Mouse (Mus musculus) frontal cortex, adult 2 months (tissue): ENCODE data around the gene Tnni1. TPM values are rescaled to one million over a fixed set of nuclear protein-coding genes. Genes with fewer than 3 reads are reported as not detected.
A peak's percentile ranks its signal among the peaks of the same experiment; 100 is the strongest.

Source experiments
- DNase-seq, 2 experiments: peaks; one replicate each; pipeline ENCODE4 v3.0.0; 2022; ENCODE audit warnings: low spot score in 1 of 2; ENCODE audit errors: extremely low spot score in 1 of 2
- polyA plus RNA-seq: library from polyadenylated mRNA; depleted of rRNA; stranded (reverse); fragments of >200 nt; gene quantifications from 2 replicates; pipeline ENCODE4 v1.2.3, GENCODE M21; 2012

The Tnni1 gene
- polyA plus RNA-seq, 1 experiment = 10.5 TPM

- no peak for DNase-seq
These were observed 21.1 kb downstream of the Tnni1 start for GRCm38 (mm10) chr1:135800192-135800950.

GRCm38 (mm10) chr1:135807546-135807945, 28.3 kb downstream of the Tnni1 start:
- DNase-seq = no peak

GRCm38 (mm10) chr1:135810180-135810579, 30.9 kb downstream of the Tnni1 start:
- no peak for DNase-seq

GRCm38 (mm10) chr1:135811016-135811646, 31.9 kb downstream of the Tnni1 start:
- DNase-seq = peak; percentile 40 to 90

GRCm38 (mm10) chr1:135812205-135812604, 33.0 kb downstream of the Tnni1 start:
- no peak for DNase-seq

GRCm38 (mm10) chr1:135812618-135813017, 33.4 kb downstream of the Tnni1 start:
- DNase-seq = no peak

- DNase-seq = no peak
These were observed 33.8 kb downstream of the Tnni1 start for GRCm38 (mm10) chr1:135813071-135813470.

GRCm38 (mm10) chr1:135813687-135814395, 34.6 kb downstream of the Tnni1 start:
- no peak for DNase-seq

- DNase-seq = no peak
These were observed 35.3 kb downstream of the Tnni1 start for GRCm38 (mm10) chr1:135814531-135814930.

- DNase-seq = no peak
These were observed 38.4 kb downstream of the Tnni1 start for GRCm38 (mm10) chr1:135817595-135817994.

GRCm38 (mm10) chr1:135818481-135819086, 39.4 kb downstream of the Tnni1 start, which contains the start of gene Lad1:
TSS of gene Lad1 (plus strand) at chr1:135818598.
- DNase-seq = no peak

GRCm38 (mm10) chr1:135820071-135820470, 40.8 kb downstream of the Tnni1 start:
- no peak for DNase-seq

GRCm38 (mm10) chr1:135820736-135821364, 41.6 kb downstream of the Tnni1 start:
- no peak for DNase-seq

- no peak for DNase-seq
These were observed 42.5 kb downstream of the Tnni1 start for GRCm38 (mm10) chr1:135821780-135822179.

GRCm38 (mm10) chr1:135828918-135829317, 49.7 kb downstream of the Tnni1 start:
- peak in 1 of 2 experiments; percentile 69 for DNase-seq

- DNase-seq = no peak
These were observed 55.1 kb downstream of the Tnni1 start for GRCm38 (mm10) chr1:135834206-135834859.

GRCm38 (mm10) chr1:135834983-135835382, 55.7 kb downstream of the Tnni1 start:
- DNase-seq = no peak

- DNase-seq = no peak
These were observed 56.7 kb downstream of the Tnni1 start, which contains the start of gene Tnnt2 for GRCm38 (mm10) chr1:135835716-135836483. TSS of gene Tnnt2 (plus strand) at chr1:135836354.

GRCm38 (mm10) chr1:135838626-135839025, 59.4 kb downstream of the Tnni1 start:
- no peak for DNase-seq
